Mouse (Mus musculus): ENCODE data around the gene Adgrb2. TPM values are rescaled to one million over a fixed set of nuclear protein-coding genes. Genes with fewer than 3 reads are reported as not detected.

Adgrb2 gene
- polyA plus RNA-seq (2017; shearing (Covaris generic)): 1 to 10 TPM in 1 of 2 experiments, not detected in 1; 1.4 TPM

DNA sequence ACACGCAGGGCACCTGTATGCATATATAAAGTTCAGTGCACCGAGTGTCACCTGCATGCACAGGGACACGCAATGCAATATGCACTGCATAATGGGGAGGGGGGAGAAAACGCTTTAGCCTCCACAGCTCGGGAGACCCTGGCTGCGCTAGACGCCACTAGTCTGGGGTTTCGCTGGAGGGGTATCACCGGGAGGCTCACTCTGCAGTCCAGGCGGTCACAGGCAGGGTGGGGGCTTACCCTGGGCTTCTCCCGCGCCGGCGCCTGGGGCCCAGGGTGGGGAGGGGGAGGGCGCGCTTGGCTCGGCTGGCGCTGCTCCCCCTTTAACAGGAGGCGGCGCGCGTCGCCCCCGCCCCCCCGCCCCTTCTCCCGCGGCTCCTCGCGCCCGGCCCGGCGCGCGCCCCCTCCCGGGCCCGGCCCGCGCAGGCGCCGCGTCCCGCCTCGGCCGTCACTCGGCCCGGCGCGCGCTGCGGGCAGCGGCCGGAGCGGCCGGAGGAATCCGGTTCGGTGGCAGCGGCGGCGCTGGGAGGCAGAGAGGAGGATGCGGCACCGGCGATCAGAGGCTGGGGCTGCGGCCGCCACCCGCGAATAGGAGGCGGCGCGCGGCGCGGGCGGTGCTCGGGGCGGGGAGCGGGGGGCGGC is at the start of gene Adgrb2:
Adgrb2 (plus strand) TSS at position 450 of the 641 bp plus-strand sequence.
- ATAC-seq: no peak

GRCm38 (mm10) chr4:129951359-129951821 is 33.3 kb upstream of the Adgrb2 start:
- no peak for ATAC-seq

- ATAC-seq: no peak
These were observed 32.3 kb upstream of the Adgrb2 start for GRCm38 (mm10) chr4:129952241-129952810.

DNA sequence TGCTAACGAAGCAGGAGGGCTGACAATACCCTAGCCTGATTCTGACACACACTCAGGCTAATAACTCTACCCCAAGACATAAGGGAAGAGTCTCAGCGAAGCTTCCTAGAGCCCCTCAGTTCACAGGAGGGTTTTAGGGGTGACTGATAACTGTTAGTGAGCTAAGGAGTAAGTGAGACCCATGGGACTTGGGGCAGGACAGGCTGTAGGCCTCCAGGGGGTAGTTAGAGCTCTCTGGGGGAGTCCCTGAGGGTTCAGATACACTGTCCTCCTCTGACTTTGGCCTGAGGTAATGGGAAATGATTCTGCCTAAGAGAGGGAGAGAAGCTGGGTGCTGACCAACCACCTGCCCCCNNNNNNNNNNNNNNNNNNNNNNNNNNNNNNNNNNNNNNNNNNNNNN is 30.1 kb upstream of the Adgrb2 start:
- ATAC-seq: no peak

GRCm38 (mm10) chr4:129960180-129960944 is 24.3 kb upstream of the Adgrb2 start:
- ATAC-seq: peak; percentile 58

DNA sequence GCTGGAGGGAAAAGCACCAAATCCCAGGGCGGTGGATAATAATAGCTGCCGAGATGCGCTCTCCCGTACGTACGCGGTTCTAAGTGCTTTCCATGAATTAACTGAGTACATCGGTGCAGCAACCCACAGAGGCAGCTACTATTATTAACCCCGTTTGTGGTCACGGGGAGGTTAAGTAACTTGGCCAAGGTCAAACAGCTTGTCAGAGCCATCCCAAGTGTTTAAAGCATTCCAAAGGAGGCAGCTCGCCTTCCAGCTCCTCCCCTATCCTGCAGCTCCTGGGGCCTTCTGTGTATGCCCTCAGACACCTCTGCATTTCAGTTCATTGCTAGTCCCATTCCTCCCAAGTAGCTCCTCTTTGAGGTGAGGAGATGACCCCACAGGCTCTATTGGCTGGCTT is 19.4 kb upstream of the Adgrb2 start:
- ATAC-seq: no peak

- no peak for ATAC-seq
These were observed 18.5 kb upstream of the Adgrb2 start for GRCm38 (mm10) chr4:129966201-129966600.

DNA sequence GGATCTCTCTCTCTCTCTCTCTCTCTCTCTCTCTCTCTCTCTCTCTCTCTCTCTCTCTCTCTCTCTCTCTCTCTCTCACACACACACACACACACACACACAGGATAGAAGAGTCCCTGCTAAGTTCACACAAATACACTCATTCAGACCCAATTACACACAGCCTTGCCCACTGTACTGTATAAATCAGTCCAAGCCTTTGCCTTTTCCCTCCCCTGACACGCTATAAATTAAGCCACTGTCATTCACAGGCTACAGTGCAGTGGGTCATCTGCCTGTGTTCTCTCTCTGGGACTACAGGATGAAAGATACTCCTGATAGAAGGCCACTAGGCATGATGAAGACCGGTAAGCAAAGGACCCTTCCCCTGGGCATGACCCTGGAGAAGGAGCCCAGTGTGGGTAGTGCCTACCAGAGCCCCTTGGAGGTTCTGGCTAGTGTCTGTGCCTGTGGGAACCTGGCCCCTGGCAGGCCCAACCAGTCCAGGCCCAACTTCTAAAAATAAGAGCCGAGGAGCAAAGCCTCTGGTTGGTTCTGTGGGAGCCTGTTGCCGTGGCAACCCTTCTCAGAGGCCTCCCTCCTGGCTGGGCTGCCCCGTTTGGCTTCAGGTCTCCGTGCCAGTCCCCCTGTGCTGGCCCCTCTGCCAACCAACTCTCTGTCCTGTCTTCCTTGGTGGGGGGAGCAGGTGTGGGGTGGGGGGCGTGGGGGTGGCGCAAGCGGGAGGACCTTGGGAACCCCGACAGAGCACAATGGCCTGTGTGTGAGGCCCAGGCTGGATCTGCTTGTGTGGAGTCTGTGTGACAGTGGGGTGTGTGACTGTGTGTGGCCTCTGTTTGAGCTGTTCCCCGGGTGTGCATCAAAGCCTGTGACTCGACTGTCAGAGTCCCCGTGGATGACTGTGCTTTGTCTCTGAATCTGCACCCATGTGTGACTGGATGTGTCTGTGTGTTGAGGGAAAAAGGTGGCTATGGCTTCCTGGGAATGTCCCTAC is 17.4 kb upstream of the Adgrb2 start:
- ATAC-seq: no peak

DNA sequence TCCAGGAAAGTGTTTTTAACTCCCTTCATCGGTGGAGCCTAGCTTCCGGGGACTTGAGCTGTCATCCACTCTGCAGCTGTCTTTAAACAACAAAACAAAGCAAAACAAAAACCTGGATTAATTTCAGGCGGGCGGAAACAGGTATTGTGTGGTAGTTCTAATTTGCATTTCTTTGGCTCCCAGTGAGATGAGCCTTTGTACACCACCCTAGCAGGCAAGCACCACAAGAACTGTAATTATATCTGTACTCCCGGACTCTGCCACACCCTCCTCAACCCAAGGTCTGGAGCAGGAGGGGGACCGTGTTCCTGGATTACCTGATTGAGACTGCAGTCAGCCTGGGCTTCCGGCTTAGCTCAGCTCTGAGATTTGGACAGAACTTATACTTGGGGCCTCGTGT is 14.5 kb upstream of the Adgrb2 start:
- ATAC-seq: no peak

DNA sequence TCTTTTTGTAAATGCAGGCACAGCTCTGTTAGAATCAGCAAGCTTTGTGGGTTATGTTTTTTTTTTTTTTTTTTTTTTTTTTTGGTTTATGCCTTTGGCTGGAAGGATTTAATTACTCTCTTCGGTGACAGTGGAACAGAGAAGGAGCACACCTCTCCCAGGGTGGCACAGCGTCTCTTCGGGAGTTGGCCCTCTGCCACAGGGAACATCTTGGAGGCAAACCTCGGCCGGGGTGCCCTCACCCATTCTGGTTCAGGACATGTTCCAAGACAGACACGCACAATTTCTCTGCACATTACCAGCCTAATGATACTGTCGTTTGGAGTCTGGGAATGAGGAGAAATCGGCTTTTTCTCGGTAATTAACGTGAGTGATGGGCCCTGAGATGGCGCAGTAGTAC is 13.8 kb upstream of the Adgrb2 start:
- no peak for ATAC-seq

- ATAC-seq: no peak
These were observed 12.7 kb upstream of the Adgrb2 start for GRCm38 (mm10) chr4:129971989-129972388.

GRCm38 (mm10) chr4:129974285-129974684 is 10.4 kb upstream of the Adgrb2 start:
- ATAC-seq: no peak

- ATAC-seq: no peak
These were observed 7.4 kb upstream of the Adgrb2 start for GRCm38 (mm10) chr4:129977256-129977655.

- no peak for ATAC-seq
These were observed 6.4 kb upstream of the Adgrb2 start for GRCm38 (mm10) chr4:129978227-129978626.

GRCm38 (mm10) chr4:129978930-129979329 is 5.7 kb upstream of the Adgrb2 start:
- ATAC-seq: no peak

DNA sequence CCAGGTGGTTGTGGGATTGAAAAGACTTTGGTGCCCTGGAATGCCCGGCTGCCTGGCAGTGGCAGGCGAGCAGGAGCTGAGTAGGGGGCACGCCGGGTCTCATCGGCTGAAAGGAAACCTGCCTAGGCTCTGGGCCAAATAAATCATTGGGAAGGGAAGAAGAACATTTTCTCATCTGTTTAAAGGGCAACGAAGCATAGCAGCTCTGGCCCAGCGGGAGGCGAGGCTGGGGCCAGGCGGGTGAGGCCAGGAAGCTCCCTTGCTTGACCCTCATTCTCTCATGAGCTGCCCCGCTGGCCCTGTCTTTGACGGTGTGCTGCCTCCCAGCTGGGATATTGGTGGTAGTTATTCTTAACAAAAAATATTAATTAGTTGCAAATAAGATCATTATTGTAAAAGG is 3.0 kb upstream of the Adgrb2 start:
- ATAC-seq: no peak

- no peak for ATAC-seq
These were observed 1.6 kb upstream of the Adgrb2 start for GRCm38 (mm10) chr4:129983046-129983445.

GRCm38 (mm10) chr4:129983764-129984420 is 778 bp upstream of the Adgrb2 start:
- ATAC-seq: no peak

- no peak for ATAC-seq
These were observed 546 bp downstream of the Adgrb2 start for GRCm38 (mm10) chr4:129985161-129985670.

GRCm38 (mm10) chr4:129985671-129986441 is 1.2 kb downstream of the Adgrb2 start:
- ATAC-seq: no peak
